Mouse (Mus musculus) hindbrain, embryonic 10.5 days (tissue): ENCODE results near the gene Lrrc29. TPM values are rescaled to one million over a fixed set of nuclear protein-coding genes. Genes with fewer than 3 reads are reported as not detected.

Experiments used
- DNase-seq: peaks from one replicate; pipeline ENCODE4 v3.0.0-alpha.2; 2017; ENCODE audit warnings: low spot score
- H3K27ac ChIP-seq: fragments of 300-500 bp; sonication (generic); 2 replicates; pipeline ENCODE4 v1.5.1; 2016; ENCODE audit warnings: mild to moderate bottlenecking, moderate library complexity
- H3K27me3 ChIP-seq: fragments of 300-500 bp; sonication (generic); 2 replicates; pipeline ENCODE4 v1.6.1; 2016; ENCODE audit warnings: mild to moderate bottlenecking; ENCODE audit not compliant: poor library complexity, insufficient read depth, severe bottlenecking
- H3K36me3 ChIP-seq: fragments of 300-500 bp; sonication (generic); 2 replicates; pipeline ENCODE4 v1.6.1; 2016; ENCODE audit warnings: mild to moderate bottlenecking, moderate library complexity
- H3K4me1 ChIP-seq: fragments of 300-500 bp; sonication (generic); replicated peaks from 2 replicates; pipeline ENCODE4 v1.6.1; 2016; ENCODE audit warnings: mild to moderate bottlenecking
- H3K4me3 ChIP-seq: fragments of 300-500 bp; sonication (generic); 2 replicates; pipeline ENCODE4 v1.5.1; 2016; ENCODE audit warnings: mild to moderate bottlenecking, moderate library complexity
- H3K9me3 ChIP-seq: fragments of 300-500 bp; sonication (generic); 2 replicates; pipeline ENCODE4 v1.6.1; 2016; ENCODE audit warnings: mild to moderate bottlenecking, moderate library complexity
- WGBS: fragments of 180-500 bp; shearing (Covaris S2); methylation state at CpG from one replicate; pipeline ENCODE4 v1.1.7; 2016; 5-methylcytosine and 5-hydroxymethylcytosine counted together
- polyA plus RNA-seq: library from polyadenylated mRNA; unstranded; fragments of >200 nt; fragmentation: Nextera tagmentation; extraction: Ambion mirVana; gene quantifications from 2 replicates; pipeline ENCODE4 v1.2.1, GENCODE M21; 2016

The Lrrc29 gene
- polyA plus RNA-seq, 1 experiment from 2014 or later: 1.2 TPM

DNA sequence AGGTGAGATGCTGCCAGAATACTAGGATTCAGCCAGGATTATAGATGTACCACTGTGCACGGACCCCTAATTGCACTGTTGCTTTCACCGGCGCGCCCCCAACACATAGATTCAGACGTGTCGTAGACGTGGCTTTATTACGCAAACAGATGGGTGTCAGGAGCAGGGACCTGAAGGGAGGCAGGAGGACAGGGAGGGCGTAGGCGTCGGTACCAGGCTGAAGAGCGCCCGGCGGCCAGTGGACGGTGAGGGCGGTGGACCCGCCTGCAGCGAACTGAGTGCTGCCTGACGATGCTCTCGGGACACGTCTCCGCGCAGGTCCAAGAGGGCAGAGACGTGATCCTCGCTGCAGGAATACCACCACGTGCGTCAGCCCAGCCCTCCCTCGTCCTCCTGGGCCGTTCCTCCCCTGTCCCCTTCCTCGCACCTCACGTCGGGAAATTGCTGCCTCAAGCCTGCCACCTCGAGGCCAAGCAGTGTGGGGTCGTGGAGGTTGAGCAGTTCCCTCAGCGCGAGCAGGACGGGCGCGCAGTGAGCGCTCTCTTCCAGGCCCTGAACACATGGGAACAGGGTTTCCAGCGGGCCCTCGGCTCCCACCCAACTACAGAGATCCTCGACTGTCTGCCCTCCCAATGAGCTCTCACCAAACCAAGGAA is 36.1 kb downstream of the Lrrc29 start, which contains the start of gene 4931428F04Rik:
4931428F04Rik (minus strand) TSS at position 60 of the 656 bp plus-strand sequence.
- 2% methylated on average over 43 of the region's 43 CpGs for WGBS
- H3K4me3 ChIP-seq: peak within 1 kb of the TSS; percentile 54

DNA sequence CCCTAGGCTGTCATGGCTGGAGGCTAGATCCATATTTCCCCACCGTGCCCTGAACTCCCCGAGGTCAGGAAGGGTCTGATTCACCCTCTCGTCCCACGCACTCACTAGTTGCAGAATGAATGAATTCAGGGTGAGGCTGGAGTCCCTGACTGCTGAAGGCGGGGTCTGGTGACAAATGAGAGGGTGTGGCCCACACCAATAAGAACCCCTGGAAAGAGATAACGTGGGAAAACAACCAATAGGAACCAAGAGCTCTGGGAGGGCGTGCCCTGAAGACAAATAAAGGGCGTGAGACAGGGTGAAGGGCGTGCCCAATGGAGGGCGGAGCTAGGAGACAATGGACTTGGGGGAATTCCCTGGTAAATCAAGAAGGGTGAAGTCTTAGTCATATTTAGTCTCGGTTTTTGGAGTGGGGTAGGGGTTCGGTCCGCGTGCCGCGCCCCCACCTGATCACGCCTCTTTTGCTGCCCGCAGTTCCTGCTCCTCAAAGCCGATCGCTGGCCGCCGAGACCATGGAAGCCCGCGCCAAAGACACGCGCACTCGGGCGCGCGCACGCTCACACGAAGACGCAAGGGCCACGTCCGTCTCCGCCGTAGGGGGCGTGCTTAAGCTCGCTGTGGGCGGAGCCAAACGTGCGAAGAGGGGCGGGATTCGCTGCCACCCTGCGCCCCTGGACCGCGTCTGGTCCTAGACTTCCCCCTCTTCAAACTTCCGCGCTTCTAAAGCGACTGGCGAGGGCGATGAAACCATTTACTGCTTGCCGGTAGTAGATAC is 36.9 kb downstream of the Lrrc29 start:
- Histone ChIP-seq H3K36me3 (peaks cover 18% of the 10 kb centered on the region), H3K4me3 (peak overlapping the region; percentile 54), H3K27me3 (peaks cover 50% of the 10 kb centered on the region), H3K4me1 (peaks cover 54% of the 10 kb centered on the region), H3K27ac (peak overlapping the region; percentile 91), H3K9me3 (no peaks in the 10 kb centered on the region)
- DNase-seq: peak; percentile 95
- under 1% methylated on average over 53 of the region's 53 CpGs for WGBS

More for the DNA sequence above, 36.1 kb downstream of the Lrrc29 start, which contains the start of gene 4931428F04Rik:
- Histone ChIP-seq H3K9me3 (no peaks in the 10 kb centered on the region), H3K36me3 (peaks cover 12% of the 10 kb centered on the region), H3K27me3 (peaks cover 45% of the 10 kb centered on the region), H3K4me1 (peaks cover 54% of the 10 kb centered on the region), H3K27ac (peak within 1 kb of the TSS; percentile 91)
- peak; percentile 71 for DNase-seq

DNA sequence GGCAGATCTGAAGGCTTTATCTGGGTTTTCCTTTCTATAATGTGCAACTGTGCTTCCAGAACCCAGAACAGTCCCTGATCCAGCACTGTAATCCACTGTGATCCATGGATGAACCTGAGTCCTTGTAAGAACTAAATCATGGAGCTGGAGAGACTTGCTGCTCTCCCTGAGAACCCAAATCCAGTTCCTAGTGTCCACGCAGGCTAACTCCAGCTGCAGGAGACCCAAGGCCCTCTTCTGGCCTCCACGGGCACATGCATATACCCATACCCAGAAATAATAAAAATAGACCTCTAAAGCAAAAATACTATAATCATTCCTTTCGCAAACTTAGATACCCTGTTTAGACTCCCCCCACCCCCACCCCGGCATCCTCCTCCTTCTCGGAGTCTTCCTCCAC is 37.8 kb downstream of the Lrrc29 start:
- Histone ChIP-seq H3K9me3 (no peaks in the 10 kb centered on the region), H3K27me3 (peaks cover 54% of the 10 kb centered on the region), H3K4me3 (peak overlapping the region; percentile 54), H3K27ac (0 out of 2 replicates have a peak overlapping the region, but pooled peaks have one; percentile 91), H3K36me3 (peaks cover 25% of the 10 kb centered on the region), H3K4me1 (peaks cover 54% of the 10 kb centered on the region)
- WGBS: 87% methylated on average over 5 of the region's 5 CpGs
- no peak for DNase-seq

DNA sequence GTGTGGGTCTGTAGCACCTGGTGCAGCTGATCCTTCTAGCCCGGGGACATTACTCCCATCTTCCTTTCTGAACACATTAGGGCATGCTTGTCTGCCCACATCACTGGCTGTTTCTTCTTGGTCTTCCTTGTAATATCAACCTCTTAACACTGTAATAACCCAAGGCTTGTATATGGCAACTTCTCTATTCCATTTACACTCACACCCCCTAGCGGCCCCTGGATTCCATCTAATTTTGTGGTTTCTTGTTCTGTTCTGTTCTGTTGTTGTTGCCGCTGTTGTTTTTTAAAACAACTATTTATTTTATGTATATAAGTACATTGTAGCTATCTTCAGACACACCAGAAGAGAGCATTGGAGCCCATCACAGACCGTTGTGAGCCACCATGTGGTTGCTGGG is 39.2 kb downstream of the Lrrc29 start:
- H3K27me3 ChIP-seq: peaks cover 61% of the 10 kb centered on the region
- H3K4me1 ChIP-seq: peaks cover 57% of the 10 kb centered on the region
- H3K9me3 ChIP-seq: no peaks in the 10 kb centered on the region
- H3K27ac ChIP-seq: no peak overlapping the region
- 88% methylated on average over 4 of the region's 4 CpGs for WGBS
- peaks cover 39% of the 10 kb centered on the region for H3K36me3 ChIP-seq
- no peak for DNase-seq
- no peak overlapping the region for H3K4me3 ChIP-seq

DNA sequence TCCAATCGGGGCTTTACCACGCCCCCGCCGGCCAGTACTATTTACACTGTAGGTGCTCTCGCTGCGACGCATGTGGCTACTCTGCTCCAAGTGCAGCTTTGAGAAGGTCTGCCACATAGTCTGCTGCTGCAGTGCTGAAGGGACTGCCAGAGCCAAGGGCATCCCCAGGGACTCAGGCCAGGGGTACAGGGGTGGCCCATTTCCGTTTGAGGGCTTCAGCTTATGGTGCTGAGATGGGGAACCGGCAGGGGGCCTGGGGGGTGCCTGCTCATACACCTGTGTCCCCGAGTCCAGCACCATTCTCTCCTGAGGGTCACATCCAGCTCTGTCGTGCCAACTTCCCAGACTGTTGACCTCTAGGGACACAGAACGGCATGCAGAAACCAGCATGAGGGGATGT is 40.6 kb downstream of the Lrrc29 start:
- H3K4me1 ChIP-seq: peaks cover 51% of the 10 kb centered on the region
- peaks cover 66% of the 10 kb centered on the region for H3K27me3 ChIP-seq
- peaks cover 49% of the 10 kb centered on the region for H3K36me3 ChIP-seq
- H3K27ac ChIP-seq: no peak overlapping the region
- DNase-seq: no peak
- no peak overlapping the region for H3K4me3 ChIP-seq
- no peaks in the 10 kb centered on the region for H3K9me3 ChIP-seq
- WGBS: 44% methylated on average over 12 of the region's 12 CpGs

DNA sequence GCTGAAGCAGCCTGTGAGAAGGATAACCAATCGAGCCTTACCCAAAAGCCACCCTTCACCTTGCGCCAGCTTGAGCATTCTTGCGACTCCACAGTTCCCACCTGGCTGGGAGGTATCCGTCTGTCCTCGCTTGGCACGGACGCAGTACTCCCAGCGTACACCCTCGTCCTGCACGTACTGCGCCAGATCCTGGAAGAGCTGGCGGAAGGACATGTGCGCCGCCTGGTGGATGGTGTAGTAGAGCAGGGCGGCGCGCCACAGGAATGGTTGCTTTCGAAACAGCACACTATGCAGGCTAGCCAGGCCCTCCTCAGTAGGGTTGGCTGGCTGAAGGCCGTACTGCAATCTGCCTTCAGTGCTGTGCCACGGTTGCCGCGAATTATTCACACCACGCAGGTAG is 43.0 kb downstream of the Lrrc29 start:
- Histone ChIP-seq H3K27ac (no peak overlapping the region), H3K36me3 (peaks cover 56% of the 10 kb centered on the region), H3K9me3 (no peaks in the 10 kb centered on the region), H3K4me3 (no peak overlapping the region), H3K27me3 (peaks cover 81% of the 10 kb centered on the region), H3K4me1 (peaks cover 36% of the 10 kb centered on the region)
- DNase-seq: no peak
- 24% methylated on average over 23 of the region's 23 CpGs for WGBS

DNA sequence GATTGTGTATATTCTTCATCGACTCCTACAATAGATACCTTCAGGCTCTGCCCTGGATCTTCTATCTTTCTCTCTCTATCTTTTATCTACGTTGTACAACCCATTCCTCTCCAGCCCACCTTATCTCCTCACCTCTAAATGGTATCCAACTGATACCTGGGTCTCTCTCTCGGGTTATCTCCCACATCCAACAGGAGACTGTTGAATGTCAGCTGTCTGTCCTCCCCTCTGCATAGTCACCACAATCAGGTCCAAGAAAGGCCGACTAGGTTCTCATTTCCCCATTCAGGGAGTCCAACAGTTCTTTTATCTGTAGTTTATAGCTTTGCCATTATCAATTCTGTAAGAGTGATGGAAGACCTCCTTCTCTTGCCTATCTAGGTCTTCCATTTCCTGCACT is 43.8 kb downstream of the Lrrc29 start:
- H3K4me1 ChIP-seq: peaks cover 29% of the 10 kb centered on the region
- 84% methylated on average over 4 of the region's 4 CpGs for WGBS
- H3K9me3 ChIP-seq: no peaks in the 10 kb centered on the region
- no peak overlapping the region for H3K4me3 ChIP-seq
- DNase-seq: no peak
- H3K36me3 ChIP-seq: peaks cover 56% of the 10 kb centered on the region
- no peak overlapping the region for H3K27ac ChIP-seq
- H3K27me3 ChIP-seq: peaks cover 89% of the 10 kb centered on the region

DNA sequence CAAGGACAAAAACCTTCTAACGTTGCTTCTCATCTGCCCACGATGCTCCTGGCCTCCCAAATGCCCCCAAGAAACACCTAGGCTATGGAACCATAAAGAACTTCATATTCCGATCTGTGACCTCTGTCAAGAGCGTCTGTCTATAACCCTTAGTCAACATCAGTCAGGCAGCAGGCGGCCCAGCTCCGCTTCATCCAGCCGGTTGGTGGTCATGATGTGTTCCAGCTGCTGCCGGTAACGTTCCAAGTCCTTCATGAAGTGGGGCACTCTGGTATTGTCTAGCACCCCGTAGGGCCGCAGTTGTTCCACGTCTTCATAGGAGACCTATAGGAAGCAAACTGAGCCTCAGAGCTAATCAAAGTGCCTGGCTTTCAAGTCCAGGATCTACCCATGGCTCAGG is 44.3 kb downstream of the Lrrc29 start:
- Histone ChIP-seq H3K4me3 (no peak overlapping the region), H3K4me1 (peaks cover 28% of the 10 kb centered on the region), H3K27me3 (peaks cover 93% of the 10 kb centered on the region), H3K27ac (no peak overlapping the region), H3K36me3 (peaks cover 56% of the 10 kb centered on the region), H3K9me3 (no peaks in the 10 kb centered on the region)
- 91% methylated on average over 12 of the region's 12 CpGs for WGBS
- DNase-seq: no peak

DNA sequence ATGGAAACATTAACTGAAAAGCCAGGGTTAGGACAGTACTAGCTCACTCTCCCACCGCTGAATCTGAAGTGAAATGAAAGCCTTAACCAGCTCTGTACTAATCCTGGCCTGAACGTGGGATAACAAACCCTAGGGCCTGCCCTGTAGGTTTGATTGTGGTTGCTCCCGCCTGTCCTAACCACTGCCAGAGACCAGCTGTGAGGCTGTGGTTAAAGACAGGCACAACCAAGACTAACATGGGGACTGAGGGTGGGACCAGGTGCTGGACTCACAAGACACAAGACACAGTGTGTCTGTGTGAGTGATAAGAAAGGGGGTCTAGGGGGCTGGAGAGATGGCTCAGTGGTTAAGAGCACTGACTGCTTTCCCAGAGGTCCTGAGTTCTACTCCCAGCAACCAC is 45.5 kb downstream of the Lrrc29 start:
- no peak for DNase-seq
- H3K27ac ChIP-seq: no peak overlapping the region
- peaks cover 97% of the 10 kb centered on the region for H3K27me3 ChIP-seq
- H3K4me1 ChIP-seq: peaks cover 34% of the 10 kb centered on the region
- no peaks in the 10 kb centered on the region for H3K9me3 ChIP-seq
- H3K36me3 ChIP-seq: peaks cover 51% of the 10 kb centered on the region
- 60% methylated on average over 3 of the region's 3 CpGs for WGBS
- no peak overlapping the region for H3K4me3 ChIP-seq

DNA sequence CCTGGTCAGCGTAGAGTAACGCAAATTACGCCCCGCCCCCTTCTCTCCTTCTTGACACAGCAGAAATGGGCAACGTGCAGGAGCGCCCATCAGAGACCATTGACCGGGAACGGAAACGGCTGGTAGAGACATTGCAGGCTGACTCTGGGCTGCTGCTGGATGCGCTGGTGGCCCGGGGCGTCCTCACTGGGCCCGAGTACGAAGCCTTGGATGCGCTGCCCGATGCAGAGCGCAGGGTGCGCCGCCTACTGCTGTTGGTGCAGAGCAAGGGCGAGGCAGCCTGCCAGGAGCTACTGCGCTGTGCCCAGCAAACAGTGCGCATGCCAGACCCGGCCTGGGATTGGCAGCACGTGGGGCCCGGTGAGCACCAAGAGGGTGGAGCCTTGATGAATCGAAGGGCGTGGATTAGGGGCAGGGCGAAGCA is 47.2 kb downstream of the Lrrc29 start:
- no peak for DNase-seq
- WGBS: 2% methylated on average over 28 of the region's 28 CpGs
- H3K4me3 ChIP-seq: peak overlapping the region; percentile 34

DNA sequence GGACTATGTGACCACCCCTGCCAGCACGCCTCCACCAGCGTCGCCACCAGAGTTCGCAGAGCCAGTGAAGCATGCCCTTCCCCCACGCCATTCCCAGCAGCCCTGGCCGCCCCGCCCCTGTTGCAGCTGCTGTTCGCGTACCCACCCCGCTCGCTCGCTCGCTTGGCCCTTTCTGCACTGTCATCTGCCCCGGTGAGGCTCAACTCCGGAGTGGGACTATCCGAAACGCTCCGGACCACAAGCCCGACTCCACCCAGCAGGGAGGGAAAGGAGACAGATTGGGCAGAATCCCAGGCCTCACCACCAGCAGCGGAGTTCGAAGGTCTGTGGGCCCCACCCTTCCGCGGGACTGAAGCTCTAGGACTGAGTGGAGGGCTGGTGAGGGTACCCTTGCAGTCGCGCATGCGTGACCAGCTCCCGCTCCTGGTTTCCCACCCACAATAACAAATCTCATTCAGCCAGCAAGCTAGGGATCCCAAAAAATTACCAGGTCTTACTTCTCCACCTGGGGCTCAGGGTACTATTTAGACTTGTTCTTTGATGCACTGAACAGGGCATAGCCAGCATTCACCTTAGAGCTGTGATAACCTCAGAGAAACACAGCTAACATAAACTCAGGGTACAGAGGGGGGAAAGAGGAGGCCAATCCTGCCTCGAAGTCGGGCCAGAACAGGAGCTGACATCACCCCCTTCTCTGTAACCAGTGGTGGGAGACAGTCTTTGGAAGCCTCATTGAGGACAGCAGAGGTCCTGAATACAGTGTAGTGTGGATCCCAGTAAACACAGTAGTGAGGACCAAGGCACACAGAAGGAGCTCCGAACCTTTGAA is 49.6 kb downstream of the Lrrc29 start:
- peak overlapping the region; percentile 30 for H3K27ac ChIP-seq
- H3K4me1 ChIP-seq: peaks cover 32% of the 10 kb centered on the region
- 4% methylated on average over 30 of the region's 30 CpGs for WGBS

More for the DNA sequence above, 47.2 kb downstream of the Lrrc29 start:
- peaks cover 38% of the 10 kb centered on the region for H3K36me3 ChIP-seq
- H3K27ac ChIP-seq: no peak overlapping the region
- peaks cover 100% of the 10 kb centered on the region for H3K27me3 ChIP-seq
- no peaks in the 10 kb centered on the region for H3K9me3 ChIP-seq
- peaks cover 34% of the 10 kb centered on the region for H3K4me1 ChIP-seq

DNA sequence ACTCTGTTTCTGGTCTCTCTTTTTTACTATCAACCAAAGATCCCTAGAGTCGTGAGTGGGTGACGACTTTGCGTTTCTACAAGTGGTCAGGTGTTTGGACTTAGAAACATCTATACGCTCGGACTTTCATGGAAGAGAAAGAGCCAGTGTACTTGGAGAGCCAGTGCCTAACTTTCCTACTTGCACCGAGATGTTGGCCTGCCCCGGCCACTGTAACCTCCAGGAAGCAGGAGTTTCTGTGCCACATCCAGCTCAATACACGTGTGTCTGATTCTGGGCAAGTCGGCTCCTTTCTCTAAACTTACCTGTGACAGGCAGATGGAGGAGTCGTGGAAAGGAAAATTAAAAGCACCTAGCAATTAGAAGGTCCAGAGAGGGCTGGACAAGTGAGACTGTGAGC is 50.2 kb downstream of the Lrrc29 start, which contains the start of gene Nol3:
Nol3 (plus strand) TSS at position 301 of the 400 bp plus-strand sequence.
- peaks cover 100% of the 10 kb centered on the region for H3K27me3 ChIP-seq
- H3K36me3 ChIP-seq: peaks cover 10% of the 10 kb centered on the region; the same call in 1 of the 2 replicates
- H3K9me3 ChIP-seq: no peaks in the 10 kb centered on the region
- H3K4me1 ChIP-seq: peaks cover 34% of the 10 kb centered on the region
- peak within 1 kb of the TSS; percentile 55 for H3K4me3 ChIP-seq
- H3K27ac ChIP-seq: peak within 1 kb of the TSS; percentile 30
- WGBS: 5% methylated on average over 10 of the region's 10 CpGs
- DNase-seq: no peak

More for the DNA sequence above, 49.6 kb downstream of the Lrrc29 start:
- Histone ChIP-seq H3K36me3 (peaks cover 14% of the 10 kb centered on the region), H3K9me3 (no peaks in the 10 kb centered on the region), H3K4me3 (peak overlapping the region; percentile 55), H3K27me3 (peaks cover 100% of the 10 kb centered on the region)
- peak; percentile 66 for DNase-seq
